Mouse (Mus musculus): ENCODE data around the gene Fbxo27. TPM values are rescaled to one million over a fixed set of nuclear protein-coding genes. Genes with fewer than 3 reads are reported as not detected.
"Not testable (repeated sequence)": the region's sequence is repeated elsewhere in the genome, so short reads cannot be mapped to it uniquely, and the experiment has no call there.

Gene Fbxo27
- polyA plus RNA-seq, 1 experiment from 2014 or later: 0.19 TPM

DNA sequence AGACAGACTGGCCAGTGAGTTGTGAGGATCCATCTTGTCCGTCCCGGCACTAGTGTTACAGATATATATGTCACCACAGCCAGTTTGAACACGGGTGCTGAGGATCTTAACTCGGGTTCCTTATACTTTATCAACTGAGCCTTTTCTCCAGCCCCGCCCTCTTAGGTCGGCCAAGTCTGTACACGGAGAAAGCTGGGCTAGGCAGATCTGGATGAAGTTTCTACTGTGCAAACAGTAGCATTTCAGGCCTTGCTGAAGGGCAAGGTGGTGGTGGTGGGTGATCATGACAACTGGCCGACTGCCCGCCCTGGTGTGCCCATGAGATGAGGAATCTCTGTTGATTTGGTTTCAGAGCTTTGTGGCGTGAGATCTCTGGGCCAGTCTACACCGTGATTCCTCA, 4.6 kb downstream of the Fbxo27 start:
- WGBS (ENCODE audit: insufficient replicate concordance): 79% methylated on average over 11 of the region's 11 CpGs

DNA sequence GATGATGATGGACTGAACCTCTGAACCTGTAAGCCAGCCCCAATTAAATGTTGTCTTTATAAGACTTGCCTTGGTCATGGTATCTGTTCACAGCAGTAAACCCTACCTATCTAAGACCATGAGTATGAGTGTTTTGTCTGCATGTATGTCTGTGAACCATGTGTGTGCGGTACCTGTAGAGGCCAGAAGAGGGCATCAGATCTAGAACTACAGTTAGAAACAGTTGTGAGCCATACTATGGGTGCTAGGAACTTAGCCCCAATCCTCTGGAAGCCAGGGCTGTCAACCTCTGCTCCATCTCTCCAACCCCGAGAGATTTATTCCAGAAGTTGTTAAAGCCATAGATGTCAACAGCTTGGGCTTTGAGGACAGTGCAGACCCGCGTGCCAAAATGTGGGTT, 7.6 kb downstream of the Fbxo27 start:
- H3K9ac ChIP-seq (replicated peaks): no peak overlapping the region
- no peaks in the 10 kb centered on the region for H3K4me1 ChIP-seq (ENCODE audit: insufficient read depth)
- H3K36me3 ChIP-seq (replicated peaks; ENCODE audit: insufficient read depth, low read length): no peaks in the 10 kb centered on the region
- no peak overlapping the region for H3K4me3 ChIP-seq (ENCODE audit: low read depth, low read length)
- peaks cover 4% of the 10 kb centered on the region for H3K9me3 ChIP-seq (ENCODE audit: low read length)
- WGBS (ENCODE audit: insufficient replicate concordance): 86% methylated on average over 4 of the region's 4 CpGs
- H3K4me2 ChIP-seq (ENCODE audit: low read depth, low read length): no peak overlapping the region
- ATAC-seq: no peak
- DNase-seq: no peak
- no peak for TF ChIP-seq CTCF (IDR thresholded peaks at IDR 0.05; ENCODE audit: low read depth)
- no peak for TF ChIP-seq EP300 (IDR thresholded peaks at IDR 0.05; ENCODE audit: low read depth)
- no peaks in the 10 kb centered on the region for H3K27me3 ChIP-seq (ENCODE audit: insufficient read depth, low read length)
- H3K27ac ChIP-seq (ENCODE audit: low read depth): no peak overlapping the region

More for the DNA sequence above, 4.6 kb downstream of the Fbxo27 start:
- Histone ChIP-seq H3K27ac (ENCODE audit: low read depth) (no peak overlapping the region), H3K4me3 (ENCODE audit: low read depth, low read length) (no peak overlapping the region), H3K27me3 (ENCODE audit: insufficient read depth, low read length) (peaks cover 21% of the 10 kb centered on the region), H3K9ac (replicated peaks) (no peak overlapping the region), H3K9me3 (ENCODE audit: low read length) (peaks cover 4% of the 10 kb centered on the region), H3K36me3 (replicated peaks; ENCODE audit: insufficient read depth, low read length) (no peaks in the 10 kb centered on the region), H3K4me2 (ENCODE audit: low read depth, low read length) (no peak overlapping the region), H3K4me1 (ENCODE audit: insufficient read depth) (peaks cover 7% of the 10 kb centered on the region; the same call in 1 of the 2 replicates)
- TF ChIP-seq EP300 (IDR thresholded peaks at IDR 0.05; ENCODE audit: low read depth) (no peak), CTCF (IDR thresholded peaks at IDR 0.05; ENCODE audit: low read depth) (no peak)
- ATAC-seq (no peak), DNase-seq (no peak)

DNA sequence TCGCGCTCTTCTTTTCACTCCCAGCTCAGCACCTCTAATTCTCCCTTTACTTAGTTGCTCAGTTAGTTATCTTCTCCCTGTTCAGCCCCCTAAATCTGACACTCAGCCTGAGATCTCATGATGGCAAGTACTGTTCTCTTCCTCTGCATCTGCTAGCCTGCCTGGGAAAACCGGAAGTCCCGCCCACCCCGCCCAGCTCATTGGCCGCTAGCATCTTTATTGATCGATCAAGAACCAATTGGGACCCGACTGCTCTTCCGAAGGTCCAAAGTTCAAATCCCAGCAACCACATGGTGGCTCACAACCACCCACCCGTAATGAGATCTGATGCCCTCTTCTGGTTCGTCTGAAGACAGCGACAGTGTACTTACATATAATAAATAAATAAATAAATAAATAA, 8.7 kb downstream of the Fbxo27 start:
- not testable (repeated sequence) for H3K27me3 ChIP-seq (ENCODE audit: insufficient read depth, low read length); H3K4me1 ChIP-seq (ENCODE audit: insufficient read depth)
- 93% methylated on average over 12 of the region's 12 CpGs for WGBS (ENCODE audit: insufficient replicate concordance)

DNA sequence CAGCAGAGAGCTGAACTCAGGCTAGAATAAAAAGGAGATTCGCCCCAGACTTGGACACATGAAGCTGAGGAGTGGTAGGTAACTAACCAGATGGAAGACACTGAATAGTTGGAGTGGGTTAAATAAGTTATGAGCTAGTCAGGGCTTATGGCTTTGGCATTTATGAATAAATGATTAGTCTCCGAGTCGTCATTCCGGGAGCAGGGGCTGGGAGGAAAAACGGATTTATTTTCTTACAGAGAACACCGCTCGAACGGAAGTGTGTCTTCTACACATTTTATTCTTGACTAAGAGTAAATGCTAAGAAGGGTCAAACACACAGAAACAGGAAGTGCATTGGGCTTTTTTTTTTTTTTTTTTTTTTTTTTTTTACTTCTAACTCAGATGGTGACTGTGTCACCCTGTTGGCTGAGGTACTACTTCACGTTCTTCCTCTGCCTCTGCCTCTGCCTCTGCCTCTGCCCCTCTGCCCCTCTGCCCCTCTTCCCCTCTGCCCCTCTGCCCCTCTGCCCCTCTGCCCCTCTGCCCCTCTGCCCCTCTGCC, 10.0 kb downstream of the Fbxo27 start:
- WGBS (ENCODE audit: insufficient replicate concordance): 41% methylated on average over 9 of the region's 9 CpGs
- Histone ChIP-seq H3K36me3 (replicated peaks; ENCODE audit: insufficient read depth, low read length) (no peaks in the 10 kb centered on the region), H3K4me1 (ENCODE audit: insufficient read depth) (no peaks in the 10 kb centered on the region), H3K4me2 (ENCODE audit: low read depth, low read length) (no peak overlapping the region), H3K9ac (replicated peaks) (no peak overlapping the region), H3K27me3 (ENCODE audit: insufficient read depth, low read length) (no peaks in the 10 kb centered on the region), H3K27ac (ENCODE audit: low read depth) (no peak overlapping the region), H3K4me3 (ENCODE audit: low read depth, low read length) (no peak overlapping the region), H3K9me3 (ENCODE audit: low read length) (peaks cover 6% of the 10 kb centered on the region)
- ATAC-seq (no peak), DNase-seq (no peak)
- TF ChIP-seq CTCF (IDR thresholded peaks at IDR 0.05; ENCODE audit: low read depth) (no peak), EP300 (IDR thresholded peaks at IDR 0.05; ENCODE audit: low read depth) (no peak)

More for the DNA sequence above, 8.7 kb downstream of the Fbxo27 start:
- H3K9me3 ChIP-seq (ENCODE audit: low read length); ATAC-seq; H3K4me2 ChIP-seq (ENCODE audit: low read depth, low read length); H3K36me3 ChIP-seq (replicated peaks; ENCODE audit: insufficient read depth, low read length); H3K4me3 ChIP-seq (ENCODE audit: low read depth, low read length); H3K9ac ChIP-seq (replicated peaks); H3K27ac ChIP-seq (ENCODE audit: low read depth); DNase-seq: not testable (repeated sequence)

DNA sequence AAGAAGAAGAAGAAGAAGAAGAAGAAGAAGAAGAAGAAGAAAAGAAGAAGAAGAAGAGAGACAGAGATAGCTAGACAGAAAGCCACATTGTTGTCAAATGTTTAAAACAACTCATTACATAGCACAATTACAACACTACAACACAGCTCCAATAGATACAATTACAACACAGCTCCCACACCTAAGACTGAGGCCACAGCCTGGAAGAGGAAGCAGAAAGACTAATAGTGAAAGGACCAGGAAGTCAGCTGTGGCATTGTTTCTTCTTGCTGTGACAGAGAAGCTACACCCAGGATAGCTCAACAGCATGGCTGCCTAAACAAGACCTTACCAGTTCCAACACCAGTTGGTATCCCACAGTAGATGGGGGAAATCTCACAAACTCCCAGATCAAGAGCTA, 16.8 kb downstream of the Fbxo27 start:
- Histone ChIP-seq H3K36me3 (replicated peaks; ENCODE audit: insufficient read depth, low read length) (no peaks in the 10 kb centered on the region), H3K27me3 (ENCODE audit: insufficient read depth, low read length) (no peaks in the 10 kb centered on the region), H3K4me1 (ENCODE audit: insufficient read depth) (no peaks in the 10 kb centered on the region), H3K9ac (replicated peaks) (no peak overlapping the region), H3K9me3 (ENCODE audit: low read length) (peaks cover 2% of the 10 kb centered on the region; the same call in 1 of the 2 replicates), H3K4me2 (ENCODE audit: low read depth, low read length) (no peak overlapping the region), H3K27ac (ENCODE audit: low read depth) (no peak overlapping the region), H3K4me3 (ENCODE audit: low read depth, low read length) (no peak overlapping the region)
- no peak for ATAC-seq
- no peak for DNase-seq
- no peak for TF ChIP-seq EP300 (IDR thresholded peaks at IDR 0.05; ENCODE audit: low read depth)
- no peak for TF ChIP-seq CTCF (IDR thresholded peaks at IDR 0.05; ENCODE audit: low read depth)

DNA sequence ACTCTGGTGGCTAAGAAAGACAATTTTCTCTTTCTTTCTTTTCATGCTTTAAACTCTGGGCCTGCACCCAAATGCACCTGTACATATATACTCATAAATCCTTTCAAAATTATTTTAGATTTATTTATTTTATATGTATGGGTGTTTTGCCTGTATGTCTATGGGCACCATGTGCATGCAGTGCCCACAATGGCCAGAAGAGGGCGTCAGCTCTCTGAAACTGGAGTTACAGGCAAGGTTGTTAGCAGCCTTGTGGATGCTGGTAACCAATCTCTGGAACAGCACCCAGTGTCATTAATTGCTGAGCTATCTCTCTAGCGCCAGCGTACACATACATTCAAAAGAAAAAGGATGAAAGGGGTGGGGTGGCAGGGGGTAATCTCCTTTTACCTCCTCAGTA, 18.3 kb downstream of the Fbxo27 start:
- no peak overlapping the region for H3K27ac ChIP-seq (ENCODE audit: low read depth)
- H3K4me2 ChIP-seq (ENCODE audit: low read depth, low read length): no peak overlapping the region
- H3K4me1 ChIP-seq (ENCODE audit: insufficient read depth): no peaks in the 10 kb centered on the region
- no peak for ATAC-seq
- 65% methylated on average over 3 of the region's 3 CpGs for WGBS (ENCODE audit: insufficient replicate concordance)
- H3K36me3 ChIP-seq (replicated peaks; ENCODE audit: insufficient read depth, low read length): no peaks in the 10 kb centered on the region
- no peak overlapping the region for H3K4me3 ChIP-seq (ENCODE audit: low read depth, low read length)
- no peak for DNase-seq
- TF ChIP-seq EP300 (IDR thresholded peaks at IDR 0.05; ENCODE audit: low read depth): no peak
- peak; percentile 39 for TF ChIP-seq CTCF (IDR thresholded peaks at IDR 0.05; ENCODE audit: low read depth)
- no peak overlapping the region for H3K9ac ChIP-seq (replicated peaks)
- peaks cover 2% of the 10 kb centered on the region; the same call in 1 of the 2 replicates for H3K9me3 ChIP-seq (ENCODE audit: low read length)
- no peaks in the 10 kb centered on the region for H3K27me3 ChIP-seq (ENCODE audit: insufficient read depth, low read length)

GRCm38 (mm10) chr7:28714667-28715066, 22.0 kb downstream of the Fbxo27 start:
- no peaks in the 10 kb centered on the region for H3K9me3 ChIP-seq (ENCODE audit: low read length)
- H3K4me3 ChIP-seq (ENCODE audit: low read depth, low read length): no peak overlapping the region
- ATAC-seq (no peak), DNase-seq (no peak)
- H3K4me2 ChIP-seq (ENCODE audit: low read depth, low read length): no peak overlapping the region
- peaks cover 4% of the 10 kb centered on the region; the same call in 1 of the 2 replicates for H3K4me1 ChIP-seq (ENCODE audit: insufficient read depth)
- 72% methylated on average over 5 of the region's 5 CpGs for WGBS (ENCODE audit: insufficient replicate concordance)
- H3K36me3 ChIP-seq (replicated peaks; ENCODE audit: insufficient read depth, low read length): no peaks in the 10 kb centered on the region
- H3K27me3 ChIP-seq (ENCODE audit: insufficient read depth, low read length): no peaks in the 10 kb centered on the region
- H3K9ac ChIP-seq (replicated peaks): no peak overlapping the region
- no peak for TF ChIP-seq EP300 (IDR thresholded peaks at IDR 0.05; ENCODE audit: low read depth)
- TF ChIP-seq CTCF (IDR thresholded peaks at IDR 0.05; ENCODE audit: low read depth): no peak
- no peak overlapping the region for H3K27ac ChIP-seq (ENCODE audit: low read depth)

Data from liver, postnatal 0 days (tissue).